Mouse (Mus musculus): Measurements from ENCODE around the gene Ttll7. TPM values are rescaled to one million over a fixed set of nuclear protein-coding genes. Genes with fewer than 3 reads are reported as not detected.

The Ttll7 gene
- polyA plus RNA-seq, 2 experiments = 0.23 to 0.47 TPM

DNA sequence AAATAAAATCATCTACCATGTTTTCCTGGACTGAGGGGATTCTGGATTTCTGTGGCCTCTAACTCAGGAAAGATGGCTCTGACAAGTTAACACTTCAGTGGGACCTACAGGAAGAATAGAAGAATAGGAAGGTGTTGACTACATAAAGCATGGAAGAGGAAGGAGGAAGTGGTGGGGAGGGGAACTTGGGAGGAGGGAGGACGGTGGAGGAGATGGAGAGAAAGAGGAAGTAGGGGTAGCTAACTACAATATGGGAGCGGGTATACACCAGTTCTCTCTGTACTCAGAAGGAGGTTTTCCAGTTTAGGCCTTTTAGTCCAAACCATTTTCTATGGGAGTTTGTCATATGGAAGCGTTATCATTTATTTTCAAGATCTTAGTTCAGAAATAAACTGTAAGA is 112.2 kb downstream of the Ttll7 start:
- Histone ChIP-seq H3K4me2 (ENCODE audit: low read depth) (no peak overlapping the region), H3K27ac (no peak overlapping the region), H3K9me3 (ENCODE audit: control insufficient read depth, low read length) (no peaks in the 10 kb centered on the region), H3K4me3 (ENCODE audit: insufficient read depth in 1 of 2, low read depth in 2 of 2, low read length in 2 of 2) (no peak overlapping the region), H3K27me3 (ENCODE audit: control insufficient read depth, insufficient read depth, low read length) (no peaks in the 10 kb centered on the region), H3K4me1 (replicated peaks; ENCODE audit: control insufficient read depth in 2 of 2, insufficient read depth in 2 of 2, low read length in 1 of 2) (no peaks in the 10 kb centered on the region), H3K9ac (replicated peaks) (no peak overlapping the region), H3K36me3 (replicated peaks; ENCODE audit: control insufficient read depth, insufficient read depth, low read depth) (no peaks in the 10 kb centered on the region)
- no peak for ATAC-seq (ENCODE audit: insufficient read depth)
- TF ChIP-seq EP300 (IDR thresholded peaks at IDR 0.05; ENCODE audit: low read depth) = no peak
- TF ChIP-seq CTCF (IDR thresholded peaks at IDR 0.05; ENCODE audit: low read depth) = no peak
- DNase-seq (ENCODE audit: low read depth in 3 of 3, low spot score in 3 of 3) = no peak
- WGBS (ENCODE audit: insufficient replicate concordance) = 40% methylated on average over 3 of the region's 3 CpGs

DNA sequence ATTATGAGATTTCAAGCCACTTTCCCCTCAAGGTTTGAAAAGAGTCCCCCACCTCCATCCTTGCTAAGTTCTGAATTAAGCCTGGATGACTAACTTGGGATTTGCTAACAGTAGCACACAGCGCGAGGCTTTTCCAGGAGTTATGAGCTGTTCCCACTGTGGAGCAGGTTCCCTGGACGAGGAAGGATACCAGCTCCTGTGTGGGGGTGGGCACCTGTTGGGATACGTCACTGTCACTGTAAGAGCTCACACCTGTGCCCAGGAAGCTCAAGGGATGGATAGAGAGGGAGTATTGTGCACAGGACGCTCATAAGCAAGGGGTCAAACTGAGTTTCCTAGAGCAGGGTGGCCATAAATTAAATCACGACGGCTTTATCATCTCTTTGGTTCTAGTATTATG is 115.1 kb downstream of the Ttll7 start:
- Histone ChIP-seq H3K4me2 (ENCODE audit: low read depth) (no peak overlapping the region), H3K9ac (replicated peaks) (no peak overlapping the region), H3K9me3 (ENCODE audit: control insufficient read depth, low read length) (no peaks in the 10 kb centered on the region), H3K36me3 (replicated peaks; ENCODE audit: control insufficient read depth, insufficient read depth, low read depth) (no peaks in the 10 kb centered on the region), H3K27me3 (ENCODE audit: control insufficient read depth, insufficient read depth, low read length) (no peaks in the 10 kb centered on the region), H3K4me1 (replicated peaks; ENCODE audit: control insufficient read depth in 2 of 2, insufficient read depth in 2 of 2, low read length in 1 of 2) (no peaks in the 10 kb centered on the region), H3K4me3 (ENCODE audit: insufficient read depth in 1 of 2, low read depth in 2 of 2, low read length in 2 of 2) (no peak overlapping the region), H3K27ac (no peak overlapping the region)
- 60% methylated on average over 7 of the region's 7 CpGs for WGBS (ENCODE audit: insufficient replicate concordance)
- ATAC-seq (ENCODE audit: insufficient read depth) (no peak), DNase-seq (ENCODE audit: low read depth in 3 of 3, low spot score in 3 of 3) (no peak)
- TF ChIP-seq CTCF (IDR thresholded peaks at IDR 0.05; ENCODE audit: low read depth) (no peak), EP300 (IDR thresholded peaks at IDR 0.05; ENCODE audit: low read depth) (no peak)

- Histone ChIP-seq H3K27me3 (ENCODE audit: control insufficient read depth, insufficient read depth, low read length) (no peaks in the 10 kb centered on the region), H3K9ac (replicated peaks) (no peak overlapping the region), H3K9me3 (ENCODE audit: control insufficient read depth, low read length) (no peaks in the 10 kb centered on the region), H3K4me2 (ENCODE audit: low read depth) (no peak overlapping the region), H3K36me3 (replicated peaks; ENCODE audit: control insufficient read depth, insufficient read depth, low read depth) (no peaks in the 10 kb centered on the region), H3K4me1 (replicated peaks; ENCODE audit: control insufficient read depth in 2 of 2, insufficient read depth in 2 of 2, low read length in 1 of 2) (no peaks in the 10 kb centered on the region), H3K27ac (no peak overlapping the region), H3K4me3 (ENCODE audit: insufficient read depth in 1 of 2, low read depth in 2 of 2, low read length in 2 of 2) (no peak overlapping the region)
- ATAC-seq (ENCODE audit: insufficient read depth) (no peak), DNase-seq (ENCODE audit: low read depth in 3 of 3, low spot score in 3 of 3) (no peak)
- 60% methylated on average over 4 of the region's 4 CpGs for WGBS (ENCODE audit: insufficient replicate concordance)
- TF ChIP-seq EP300 (IDR thresholded peaks at IDR 0.05; ENCODE audit: low read depth) (no peak), CTCF (IDR thresholded peaks at IDR 0.05; ENCODE audit: low read depth) (no peak)
Observed at GRCm38 (mm10) chr3:146967834-146968233, 115.7 kb downstream of the Ttll7 start.

DNA sequence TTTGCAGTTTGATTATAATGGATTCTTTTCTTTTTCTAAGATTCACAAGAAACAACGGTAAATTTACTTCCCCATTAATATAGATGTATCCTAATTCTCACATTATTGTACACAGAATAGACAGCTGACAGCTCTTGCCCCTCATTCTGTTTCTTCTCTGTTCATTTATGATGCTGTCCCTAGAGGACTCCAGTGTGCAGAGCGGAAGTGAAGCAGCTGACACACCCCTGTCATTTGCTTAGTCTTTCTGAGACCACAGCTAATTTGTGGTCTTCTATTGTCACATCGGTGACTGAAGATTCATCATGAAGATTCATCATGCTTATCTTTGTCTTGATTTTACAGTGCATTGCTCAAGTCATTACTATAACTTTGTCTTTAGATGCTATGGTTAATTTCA is 126.1 kb downstream of the Ttll7 start:
- H3K9me3 ChIP-seq (ENCODE audit: control insufficient read depth, low read length) = no peaks in the 10 kb centered on the region
- 63% methylated on average over 3 of the region's 3 CpGs for WGBS (ENCODE audit: insufficient replicate concordance)
- H3K36me3 ChIP-seq (replicated peaks; ENCODE audit: control insufficient read depth, insufficient read depth, low read depth) = no peaks in the 10 kb centered on the region
- no peak overlapping the region for H3K9ac ChIP-seq (replicated peaks)
- no peak overlapping the region for H3K4me2 ChIP-seq (ENCODE audit: low read depth)
- DNase-seq (ENCODE audit: low read depth in 3 of 3, low spot score in 3 of 3) (no peak), ATAC-seq (ENCODE audit: insufficient read depth) (no peak)
- no peak overlapping the region for H3K4me3 ChIP-seq (ENCODE audit: insufficient read depth in 1 of 2, low read depth in 2 of 2, low read length in 2 of 2)
- no peaks in the 10 kb centered on the region for H3K27me3 ChIP-seq (ENCODE audit: control insufficient read depth, insufficient read depth, low read length)
- H3K27ac ChIP-seq = no peak overlapping the region
- no peaks in the 10 kb centered on the region for H3K4me1 ChIP-seq (replicated peaks; ENCODE audit: control insufficient read depth in 2 of 2, insufficient read depth in 2 of 2, low read length in 1 of 2)
- TF ChIP-seq CTCF (IDR thresholded peaks at IDR 0.05; ENCODE audit: low read depth) (no peak), EP300 (IDR thresholded peaks at IDR 0.05; ENCODE audit: low read depth) (no peak)

DNA sequence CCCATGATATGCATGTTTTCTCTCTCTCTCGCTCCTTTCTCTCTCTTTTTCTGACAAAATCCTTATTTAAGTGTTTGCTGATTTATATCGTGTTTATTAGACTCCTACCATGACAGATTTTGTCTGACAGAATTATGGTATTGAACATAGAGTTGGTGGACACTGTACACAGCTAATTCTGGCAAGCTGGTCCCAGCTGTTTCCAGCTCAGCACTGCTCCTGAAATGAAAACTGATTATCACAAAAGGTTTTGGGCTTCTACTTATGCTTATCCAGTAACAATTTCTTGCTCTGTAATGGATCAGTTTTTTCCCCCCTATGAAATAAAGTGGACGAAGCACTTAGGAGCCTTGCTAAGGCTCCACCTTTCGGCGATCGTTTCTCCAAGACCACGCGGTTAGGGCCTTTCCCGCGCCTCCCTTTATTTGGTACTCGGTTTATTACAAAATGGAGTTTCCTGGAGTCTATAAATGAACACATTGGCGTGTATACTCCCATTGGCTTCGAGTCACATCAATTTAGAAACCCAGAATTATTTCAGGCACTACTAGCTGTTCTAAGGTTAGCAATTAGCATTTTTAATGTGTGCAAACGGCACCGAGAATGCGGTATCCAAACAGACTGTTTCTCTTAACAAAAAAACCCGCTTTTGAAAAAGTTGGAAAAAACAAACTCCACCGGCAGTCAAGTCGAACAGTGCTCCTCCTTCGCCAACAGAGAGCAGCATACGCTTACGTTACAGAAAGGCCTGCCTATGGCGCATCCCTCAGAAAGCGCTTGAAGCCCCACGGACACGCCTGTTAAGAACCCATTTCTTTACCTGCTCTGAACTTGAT is 141.9 kb downstream of the Ttll7 start:
- H3K4me3 ChIP-seq (ENCODE audit: insufficient read depth in 1 of 2, low read depth in 2 of 2, low read length in 2 of 2) = no peak overlapping the region
- no peak overlapping the region for H3K9ac ChIP-seq (replicated peaks)
- TF ChIP-seq CTCF (IDR thresholded peaks at IDR 0.05; ENCODE audit: low read depth) (peak; percentile 28), EP300 (IDR thresholded peaks at IDR 0.05; ENCODE audit: low read depth) (no peak)
- H3K4me1 ChIP-seq (replicated peaks; ENCODE audit: control insufficient read depth in 2 of 2, insufficient read depth in 2 of 2, low read length in 1 of 2) = no peaks in the 10 kb centered on the region
- no peaks in the 10 kb centered on the region for H3K36me3 ChIP-seq (replicated peaks; ENCODE audit: control insufficient read depth, insufficient read depth, low read depth)
- H3K4me2 ChIP-seq (ENCODE audit: low read depth) = no peak overlapping the region
- H3K27me3 ChIP-seq (ENCODE audit: control insufficient read depth, insufficient read depth, low read length) = no peaks in the 10 kb centered on the region
- no peak overlapping the region for H3K27ac ChIP-seq
- no peaks in the 10 kb centered on the region for H3K9me3 ChIP-seq (ENCODE audit: control insufficient read depth, low read length)
- no peak for DNase-seq (ENCODE audit: low read depth in 3 of 3, low spot score in 3 of 3)
- WGBS (ENCODE audit: insufficient replicate concordance) = 38% methylated on average over 26 of the region's 26 CpGs
- ATAC-seq (ENCODE audit: insufficient read depth) = no peak

All from liver, embryonic 14.5 days (tissue).